Mouse (Mus musculus): ENCODE measurements at regions not wholly inside any gene's neighbourhood (a gene's known extent, or its start where the extent isn't known, plus 50 kb on each side); places are given as distances from the start of the nearest gene placed in this dataset.
"Not testable (repeated sequence)": the region's sequence is repeated elsewhere in the genome, so short reads cannot be mapped to it uniquely, and the experiment has no call there.

DNA sequence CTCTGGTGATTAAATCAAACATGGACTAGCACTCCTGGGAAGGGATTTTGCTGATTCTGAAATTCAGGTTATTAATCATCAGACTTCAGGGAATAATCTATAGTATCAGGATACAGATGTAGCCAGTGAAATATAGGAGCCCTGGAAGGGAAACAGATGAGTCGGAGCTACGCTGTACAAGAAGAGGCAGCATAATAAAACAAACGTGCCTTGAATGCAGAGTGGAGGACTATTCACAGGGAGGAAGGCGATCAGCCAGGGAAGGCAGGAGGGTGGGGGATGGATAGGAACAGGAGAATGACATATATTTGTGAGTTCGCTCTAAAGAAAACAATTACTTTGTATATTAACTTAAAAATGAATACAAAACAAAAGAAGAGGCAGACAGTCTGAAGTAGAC is 286.6 kb upstream of the Got2 start:
- CTCF ChIA-PET: no interaction called here
- POLR2A ChIA-PET: interaction anchor here in 1 of 4 experiments (0.6 kb wide), 1 partner anchor 144 kb away, joined by 4 read pairs; no protein-coding TSS in a partner anchor

DNA sequence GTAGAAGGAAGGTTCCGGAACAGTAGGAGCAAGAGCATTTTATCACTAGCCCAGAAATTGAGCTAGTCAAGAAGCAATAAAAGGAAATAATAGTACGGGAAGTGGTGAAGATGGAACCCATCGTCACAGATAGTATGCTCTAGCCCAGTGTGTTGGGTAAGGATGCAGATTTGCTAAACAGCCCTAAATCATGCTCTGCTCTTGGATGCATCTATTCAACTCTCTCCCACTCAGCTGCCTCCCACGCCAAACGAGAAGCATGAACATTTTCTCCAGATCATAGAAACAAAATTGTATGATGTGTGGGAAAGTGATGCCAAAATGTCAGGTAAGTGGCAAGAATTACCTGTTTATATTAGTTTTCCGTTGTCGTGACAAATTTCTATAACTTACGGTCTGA is 276.6 kb upstream of the Got2 start:
- CTCF ChIA-PET: no interaction called here
- POLR2A ChIA-PET: no interaction called here

- ChIA-PET POLR2A (interaction anchor here in 2 of 4 experiments (0.6 to 1.2 kb wide), 2 partner anchors 8 to 209 kb away, joined by 3 to 7 read pairs; no protein-coding TSS in a partner anchor), CTCF (no interaction called here)
Observed at GRCm38 (mm10) chr8:96159899-96160298, 271.6 kb upstream of the Got2 start.

- CTCF ChIA-PET: interaction anchor here (0.6 to 2.3 kb wide), 12 partner anchors 10 to 684 kb away, joined by 3 to 10 read pairs (median 5); no protein-coding TSS in a partner anchor
- POLR2A ChIA-PET: interaction anchor here in 1 of 4 experiments (1.1 kb wide), 1 partner anchor 8 kb away, joined by 3 read pairs; no protein-coding TSS in a partner anchor
Observed at GRCm38 (mm10) chr8:96152496-96153250, 264.3 kb upstream of the Got2 start.

DNA sequence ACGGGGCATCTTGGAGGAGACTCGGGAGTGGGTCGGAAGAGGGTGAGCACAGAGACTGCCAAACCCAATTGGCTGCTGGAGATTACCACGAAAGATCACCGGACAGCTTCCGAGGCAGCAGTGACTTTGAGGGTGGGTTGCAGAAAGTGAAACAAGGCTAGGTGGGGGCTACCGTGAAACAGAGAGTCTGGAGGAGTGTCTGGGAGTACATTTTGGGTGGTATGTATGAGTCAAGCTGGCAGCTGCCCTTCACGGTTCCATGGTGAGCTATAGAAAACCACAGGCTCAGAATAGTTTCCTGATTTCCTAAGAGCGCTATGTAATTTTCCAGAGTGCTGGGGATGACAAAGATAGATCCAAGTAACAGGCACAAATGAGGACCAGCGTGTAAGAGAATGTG is 263.7 kb upstream of the Got2 start:
- ChIA-PET POLR2A (interaction anchor here in 1 of 4 experiments (0.6 to 1.1 kb wide), 2 partner anchors 8 to 196 kb away, joined by 3 to 5 read pairs; no protein-coding TSS in a partner anchor), CTCF (interaction anchor here in 2 of 4 experiments (0.6 to 2.3 kb wide), 3 partner anchors 166 to 930 kb away, joined by 3 to 10 read pairs (median 5); no protein-coding TSS in a partner anchor)

- ChIA-PET CTCF (no interaction called here), POLR2A (no interaction called here)
Observed at GRCm38 (mm10) chr8:96151065-96151472, 262.7 kb upstream of the Got2 start.

GRCm38 (mm10) chr8:96132183-96132582 is 243.8 kb upstream of the Got2 start:
- ChIA-PET POLR2A (no interaction called here), CTCF (no interaction called here)

- ChIA-PET CTCF (interaction anchor here in 1 of 4 experiments (0.7 kb wide), 1 partner anchor 30 kb away, joined by 3 read pairs; no protein-coding TSS in a partner anchor), POLR2A (no interaction called here)
Observed at GRCm38 (mm10) chr8:96128329-96128728, 240.0 kb upstream of the Got2 start.

DNA sequence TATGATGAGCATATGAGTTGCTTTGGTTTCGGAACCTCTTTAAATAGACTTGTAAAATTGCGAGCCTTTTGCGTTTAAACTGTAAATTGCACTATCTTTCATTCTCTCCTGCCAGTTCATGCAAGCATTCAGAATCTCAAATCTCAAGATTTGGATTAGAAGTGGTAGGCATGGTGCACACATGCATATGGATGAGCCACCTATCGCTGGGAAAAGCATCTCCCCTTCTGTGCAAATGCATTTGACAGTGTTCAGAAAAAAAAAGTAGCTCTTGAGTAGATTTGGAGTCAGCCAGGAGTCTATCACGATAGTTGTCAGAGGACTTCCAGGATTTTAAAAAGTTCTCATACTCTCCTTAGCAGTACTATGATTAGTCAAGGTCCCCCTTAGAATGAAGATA is 212.5 kb upstream of the Got2 start:
- CTCF ChIA-PET: interaction anchor here in 1 of 4 experiments (1.2 kb wide), 1 partner anchor 10 kb away, joined by 3 read pairs; no protein-coding TSS in a partner anchor
- POLR2A ChIA-PET: interaction anchor here in 1 of 4 experiments (1.0 kb wide), 1 partner anchor 105 kb away, joined by 5 read pairs; no protein-coding TSS in a partner anchor

- ChIA-PET CTCF (no interaction called here), POLR2A (no interaction called here)
Observed at GRCm38 (mm10) chr8:96092931-96093330, 204.6 kb upstream of the Got2 start.

- ChIA-PET POLR2A (no interaction called here), CTCF (no interaction called here)
Observed at GRCm38 (mm10) chr8:96090231-96090630, 201.9 kb upstream of the Got2 start.

- CTCF ChIA-PET: no interaction called here
- POLR2A ChIA-PET: no interaction called here
Observed at GRCm38 (mm10) chr8:96068306-96068705, 180.0 kb upstream of the Got2 start.

DNA sequence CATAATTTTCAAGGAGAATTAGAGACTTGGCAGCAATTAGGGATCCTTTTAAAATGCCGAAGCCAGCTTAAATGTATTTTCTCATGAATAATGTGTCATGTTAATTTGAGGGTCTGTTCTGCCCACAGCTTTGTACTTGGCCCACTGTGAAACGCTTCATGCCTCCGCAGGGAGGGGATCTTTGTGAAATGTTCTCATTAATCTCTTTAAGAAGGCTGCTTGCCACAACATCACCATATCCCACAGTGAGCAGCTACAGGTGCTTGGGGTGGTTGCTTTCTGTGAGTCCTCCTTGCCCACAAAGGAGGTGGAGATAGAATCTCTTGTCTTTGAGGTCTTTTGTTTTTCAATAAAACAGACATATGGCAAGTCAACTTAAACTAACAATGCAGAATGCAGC is 159.3 kb upstream of the Got2 start:
- CTCF ChIA-PET: no interaction called here
- POLR2A ChIA-PET: no interaction called here

GRCm38 (mm10) chr8:96042335-96042734 is 154.0 kb upstream of the Got2 start:
- ChIA-PET CTCF (no interaction called here), POLR2A (no interaction called here)

DNA sequence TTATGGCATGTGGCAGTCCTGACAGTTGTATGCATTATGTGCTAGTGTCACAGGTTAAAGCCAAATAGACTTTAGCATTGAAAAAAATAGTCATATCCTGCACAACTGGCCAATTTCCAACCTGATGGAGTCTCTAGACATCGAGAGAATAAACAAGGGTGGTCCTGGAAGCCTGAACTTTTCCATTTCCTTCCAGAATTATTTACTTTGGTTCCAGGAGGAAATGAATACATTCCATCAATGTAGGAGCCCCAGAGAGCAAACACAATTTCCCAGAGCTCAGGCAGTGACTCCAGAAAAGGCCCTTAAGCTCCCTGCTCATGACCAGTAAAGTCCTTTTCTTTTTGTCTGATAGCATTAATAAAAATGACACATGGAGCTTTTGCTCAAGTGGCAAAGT is 151.9 kb upstream of the Got2 start:
- POLR2A ChIA-PET: interaction anchor here in 1 of 4 experiments (0.6 kb wide), 1 partner anchor 207 kb away, joined by 3 read pairs; no protein-coding TSS in a partner anchor
- CTCF ChIA-PET: no interaction called here

DNA sequence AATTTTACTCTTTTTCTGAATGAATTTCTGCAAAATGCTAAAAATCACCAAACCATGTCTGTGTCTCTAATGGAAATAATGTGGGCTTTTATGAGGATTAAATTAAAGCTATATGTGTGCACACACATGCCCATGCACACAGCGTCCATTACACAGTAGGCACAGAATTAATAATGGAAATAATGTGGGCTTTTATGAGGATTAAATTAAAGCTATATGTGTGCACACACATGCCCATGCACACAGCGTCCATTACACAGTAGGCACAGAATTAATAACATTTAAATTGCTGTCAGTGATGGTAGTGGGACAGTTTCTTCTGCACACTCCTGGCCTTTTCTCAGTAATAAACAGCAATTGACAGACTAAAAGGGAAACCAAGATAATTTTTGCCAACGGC is 130.4 kb upstream of the Got2 start:
- CTCF ChIA-PET, POLR2A ChIA-PET: not testable (repeated sequence)

DNA sequence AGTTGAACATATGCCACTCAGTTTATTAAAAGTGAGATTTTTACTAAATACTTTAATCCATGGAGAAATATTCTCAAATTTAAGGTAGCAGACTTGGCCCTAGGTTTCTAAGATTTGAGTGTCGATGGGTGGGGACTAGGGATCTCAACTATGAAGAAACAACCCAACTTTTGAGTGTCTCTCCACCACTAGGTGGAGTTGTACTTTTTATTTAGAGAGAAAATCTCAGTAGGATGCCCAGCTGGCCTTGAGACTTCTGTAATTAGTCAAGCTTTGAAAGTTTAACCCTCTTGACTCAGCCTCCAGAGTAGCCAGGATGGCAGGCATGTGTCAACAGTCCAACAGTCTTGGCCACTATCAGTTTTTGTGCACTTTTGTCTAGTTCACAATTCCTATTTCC is 123.7 kb upstream of the Got2 start:
- ChIA-PET POLR2A (no interaction called here), CTCF (interaction anchor here in 3 of 4 experiments (0.5 to 1.0 kb wide), 3 partner anchors 141 to 643 kb away, joined by 3 read pairs; no protein-coding TSS in a partner anchor)

- CTCF ChIA-PET: no interaction called here
- POLR2A ChIA-PET: interaction anchor here in 2 of 4 experiments (0.6 to 1.1 kb wide), 3 partner anchors 35 to 223 kb away, joined by 3 to 4 read pairs (median 3); no protein-coding TSS in a partner anchor
Observed at GRCm38 (mm10) chr8:95991826-95992463, 103.6 kb upstream of the Got2 start.

DNA sequence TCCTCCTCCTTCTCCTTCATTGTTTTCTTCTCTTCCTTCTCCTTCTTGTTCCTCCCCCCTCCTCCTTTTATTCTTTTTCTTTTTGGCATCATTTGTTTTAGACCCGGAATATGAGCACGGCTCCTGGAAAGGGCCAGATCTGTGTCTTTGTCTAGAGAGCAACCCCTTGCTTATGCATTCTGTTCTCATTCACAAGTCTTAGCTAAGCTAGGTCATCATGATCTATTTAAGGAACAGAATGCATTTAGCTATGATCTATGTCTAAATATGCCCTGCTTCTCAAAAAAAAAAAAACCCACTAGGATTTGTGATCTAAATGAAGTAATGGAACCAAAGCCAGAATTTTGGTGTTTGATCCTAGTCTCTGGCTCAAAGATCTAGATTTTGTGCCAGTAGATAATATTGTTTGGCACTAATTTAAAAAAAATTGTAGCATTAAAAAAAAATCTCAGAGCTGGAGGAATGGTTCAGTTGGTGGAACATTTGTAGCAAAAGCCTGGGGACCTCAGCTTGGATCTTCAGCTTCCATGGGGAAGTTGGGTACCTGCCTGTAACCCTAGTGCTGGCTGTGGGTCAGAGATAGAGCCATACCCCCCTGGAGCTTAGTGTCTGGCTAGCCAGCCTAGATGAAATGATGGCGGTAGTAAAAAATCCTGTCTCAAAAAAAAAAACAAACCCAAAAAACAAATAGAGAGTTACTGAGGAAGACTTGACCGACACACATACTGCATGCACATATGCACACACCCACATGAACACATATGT is 100.5 kb upstream of the Got2 start:
- CTCF ChIA-PET: interaction anchor here in 1 of 4 experiments (0.6 kb wide), 1 partner anchor 702 kb away, joined by 4 read pairs; no protein-coding TSS in a partner anchor
- POLR2A ChIA-PET: interaction anchor here in 1 of 4 experiments (0.6 kb wide), 1 partner anchor 966 kb away, joined by 3 read pairs; no protein-coding TSS in a partner anchor

All from embryonic stem cell, embryonic (primary cell).